Mouse (Mus musculus) gastrocnemius, postnatal 10 days (tissue): ENCODE measurements at regions not wholly inside any gene's neighbourhood (a gene's known extent, or its start where the extent isn't known, plus 50 kb on each side); places are given as distances from the start of the nearest gene placed in this dataset.
"Not testable (repeated sequence)": the region's sequence is repeated elsewhere in the genome, so short reads cannot be mapped to it uniquely, and the experiment has no call there.

ENCODE experiments used
- DNase-seq: peaks from one replicate; pipeline ENCODE4 v3.0.0; 2021; ENCODE audit warnings: mixed read lengths

DNA sequence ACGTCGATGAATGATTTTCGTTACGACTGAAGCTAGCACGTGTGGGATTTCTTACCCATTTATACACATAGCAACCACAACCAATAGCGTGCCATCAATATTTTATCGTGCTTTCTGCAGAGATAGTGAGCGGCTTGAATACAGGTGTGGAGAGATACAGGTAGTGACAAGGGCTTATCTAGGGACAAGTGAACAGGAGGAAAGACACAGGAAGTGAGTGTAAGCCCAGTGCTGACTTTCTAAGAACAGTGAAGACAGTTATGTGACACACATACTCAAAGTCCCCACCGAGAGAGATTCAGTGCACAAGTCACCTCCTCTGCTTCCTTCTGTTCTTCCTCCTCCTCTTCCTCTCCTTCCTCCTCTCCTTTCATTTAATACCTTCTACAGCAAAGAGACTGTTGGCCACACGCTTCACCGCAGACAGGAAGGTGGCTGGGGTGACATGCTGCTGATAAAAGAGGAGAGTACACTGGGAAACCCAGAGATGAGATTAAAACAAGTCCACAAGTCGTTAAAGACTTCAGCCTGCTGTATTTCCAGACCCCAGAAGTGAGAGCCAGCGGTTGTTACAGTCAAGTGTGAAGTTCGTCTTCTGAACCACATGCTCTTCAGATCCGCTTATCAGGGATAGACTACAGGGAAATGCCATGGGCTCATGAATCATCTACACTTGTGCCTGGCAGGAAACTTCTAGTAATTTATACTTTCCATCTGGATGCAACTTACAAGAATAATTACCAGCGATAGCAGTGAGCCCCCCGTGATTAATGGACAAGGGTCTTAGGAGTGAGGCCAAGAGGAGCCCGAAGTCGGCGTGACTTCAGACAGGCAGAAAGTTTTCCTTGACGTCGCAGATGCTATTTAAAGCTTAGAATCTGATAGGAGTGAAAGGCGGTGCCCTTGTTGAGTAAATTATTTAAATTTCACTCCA, 180.5 kb downstream of the Gxylt1 start:
- no peak for DNase-seq

DNA sequence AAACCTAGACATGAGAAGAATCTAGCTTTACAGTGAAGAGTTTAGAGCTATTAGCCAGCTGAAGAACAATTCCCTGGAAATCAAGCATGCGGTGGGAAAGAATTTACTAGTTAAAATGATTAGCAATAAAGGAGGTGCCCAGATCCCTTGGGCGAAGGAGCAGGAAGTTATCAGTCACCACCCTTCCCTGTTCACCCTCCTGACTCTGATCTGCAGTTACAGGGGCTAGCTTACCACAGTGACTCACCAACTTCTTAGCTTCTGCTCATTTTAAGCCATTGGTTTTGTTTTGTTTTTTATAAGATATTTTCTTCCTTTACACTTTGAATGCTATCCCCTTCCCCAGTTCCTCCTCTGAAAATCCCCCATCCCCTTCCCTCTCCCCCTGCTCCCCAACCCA, 183.6 kb downstream of the Gxylt1 start:
- no peak for DNase-seq

DNA sequence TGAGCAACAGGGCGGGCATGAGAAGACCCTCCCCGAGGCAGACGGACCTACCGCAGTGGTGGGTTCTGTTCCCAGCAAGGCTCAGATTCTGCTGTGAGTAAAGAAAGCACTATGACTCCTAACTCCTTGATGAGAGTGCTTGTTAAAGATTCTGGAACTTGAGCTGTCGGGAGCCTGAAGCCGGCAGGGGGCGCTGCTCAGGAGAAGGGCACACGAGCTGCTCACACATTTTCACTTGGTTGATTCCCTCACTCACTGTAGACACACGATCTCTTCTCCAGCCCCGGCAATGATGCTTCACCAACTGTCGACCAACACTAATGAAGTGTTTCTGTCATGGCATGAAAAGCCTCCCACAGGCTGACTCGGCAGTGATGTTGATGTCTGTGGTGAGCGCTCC, 185.6 kb downstream of the Gxylt1 start:
- peak; percentile 78 for DNase-seq

DNA sequence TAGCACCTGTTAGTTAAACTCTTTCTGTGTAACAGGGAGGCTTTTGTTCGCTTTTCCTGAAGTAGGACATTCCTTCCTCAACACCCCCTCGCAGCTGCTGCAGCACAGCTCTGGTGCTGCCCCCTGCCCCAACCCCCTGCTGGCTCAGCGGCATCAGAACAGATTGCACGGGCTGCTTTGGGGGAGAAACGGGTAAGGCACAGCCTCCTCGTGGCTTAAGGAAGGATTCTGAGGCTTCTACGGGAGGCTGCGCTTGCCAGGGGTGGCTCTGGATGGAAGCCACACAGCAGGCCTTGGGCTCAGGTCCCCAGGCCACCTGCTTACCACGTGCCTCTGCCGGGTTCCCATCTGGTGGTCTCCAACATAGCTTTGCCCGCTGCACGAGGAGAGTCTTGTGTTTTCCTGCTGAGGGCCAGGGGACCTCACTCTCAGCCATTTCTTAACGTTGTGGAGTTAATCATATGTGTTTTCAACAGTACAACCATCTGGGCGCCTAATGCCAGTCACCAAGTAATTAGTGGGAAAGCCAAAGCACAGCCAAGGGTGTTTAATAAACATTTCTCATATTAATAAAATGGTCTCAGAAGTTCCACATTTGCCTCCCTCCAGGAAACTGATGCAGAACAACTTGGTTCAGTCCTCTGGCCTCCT, 189.9 kb downstream of the Gxylt1 start:
- peak; percentile 9 for DNase-seq

DNA sequence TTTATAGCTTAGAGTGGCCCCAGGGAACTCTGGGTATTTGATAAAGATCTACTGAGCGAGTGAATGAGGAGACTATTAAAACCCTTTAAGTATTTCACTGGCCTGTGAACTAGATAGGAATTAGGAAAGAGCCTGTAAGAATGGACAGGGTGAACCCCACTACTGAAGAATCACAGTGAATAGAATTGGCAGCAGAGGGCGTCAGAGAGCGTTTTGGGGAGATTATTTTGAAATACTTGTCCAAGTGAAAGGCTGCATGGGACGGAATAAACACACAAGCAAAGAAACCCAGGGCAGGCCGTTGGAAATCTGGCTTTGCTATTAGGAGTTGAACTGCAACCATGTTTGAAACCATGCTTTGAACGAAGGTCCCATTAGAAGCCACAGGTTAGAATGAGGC, 200.9 kb downstream of the Gxylt1 start:
- no peak for DNase-seq

DNA sequence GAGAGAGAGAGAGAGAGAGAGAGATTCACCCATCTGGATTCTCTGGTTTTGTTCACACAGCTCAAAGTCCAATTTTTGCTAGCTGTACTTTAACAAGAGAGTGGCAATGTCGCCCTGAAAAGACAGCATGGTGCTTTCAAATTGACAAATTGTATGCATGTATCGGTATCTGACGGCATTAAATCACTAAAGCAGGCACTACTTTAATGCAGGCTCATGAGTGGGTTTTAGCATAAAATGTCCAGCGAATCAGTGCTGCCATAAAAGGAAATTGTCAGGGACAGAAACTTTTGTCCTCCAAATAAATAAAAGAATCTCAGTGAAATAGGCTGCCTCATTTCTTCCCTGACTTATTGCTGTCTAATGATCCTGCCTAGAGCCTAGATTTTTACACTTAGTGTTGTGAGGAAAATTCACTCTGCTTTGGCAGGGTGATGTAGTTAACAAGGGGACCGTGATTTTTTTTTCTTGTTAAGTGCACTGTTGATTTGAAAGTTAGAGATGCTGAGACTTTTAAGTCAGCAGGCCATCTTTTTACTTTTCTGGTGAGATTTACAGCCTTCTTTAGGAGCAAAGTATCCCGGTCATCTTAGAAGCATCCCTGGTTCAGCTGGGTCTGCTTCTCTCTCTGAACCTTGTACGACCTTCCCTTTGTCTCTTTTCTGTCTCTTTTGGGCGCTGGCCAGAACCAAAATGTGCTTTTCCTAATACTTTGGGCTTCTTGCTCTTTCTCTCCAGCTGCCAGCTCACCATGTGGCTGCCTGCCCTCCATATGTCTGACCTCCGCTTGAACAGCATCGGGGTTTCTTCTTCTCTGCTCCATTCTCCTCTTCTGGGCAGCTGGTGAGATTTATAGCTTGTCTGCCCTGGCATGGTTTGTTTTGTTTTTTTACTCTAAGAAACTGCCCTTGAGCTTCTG, 212.5 kb downstream of the Gxylt1 start:
- DNase-seq = peak; percentile 12

DNA sequence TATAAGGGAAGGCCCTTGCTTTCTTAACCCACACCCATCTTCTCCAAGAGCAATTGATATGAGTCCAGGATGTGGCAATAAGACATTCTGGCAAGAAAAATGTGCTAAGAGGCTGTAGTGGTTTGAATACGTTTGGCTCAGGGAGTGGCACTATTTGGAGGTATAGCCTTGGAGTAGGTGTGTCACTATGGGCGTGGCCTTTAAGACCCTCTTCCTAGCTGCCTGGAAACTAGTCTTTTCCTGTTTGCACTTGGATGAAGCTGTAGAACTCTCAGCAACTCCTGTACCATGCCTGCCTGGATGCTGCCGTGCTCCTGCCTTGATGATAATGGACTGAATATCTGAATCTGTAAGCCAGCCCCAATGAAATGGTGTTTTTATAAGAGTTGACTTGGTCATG, 221.5 kb downstream of the Gxylt1 start:
- no peak for DNase-seq

DNA sequence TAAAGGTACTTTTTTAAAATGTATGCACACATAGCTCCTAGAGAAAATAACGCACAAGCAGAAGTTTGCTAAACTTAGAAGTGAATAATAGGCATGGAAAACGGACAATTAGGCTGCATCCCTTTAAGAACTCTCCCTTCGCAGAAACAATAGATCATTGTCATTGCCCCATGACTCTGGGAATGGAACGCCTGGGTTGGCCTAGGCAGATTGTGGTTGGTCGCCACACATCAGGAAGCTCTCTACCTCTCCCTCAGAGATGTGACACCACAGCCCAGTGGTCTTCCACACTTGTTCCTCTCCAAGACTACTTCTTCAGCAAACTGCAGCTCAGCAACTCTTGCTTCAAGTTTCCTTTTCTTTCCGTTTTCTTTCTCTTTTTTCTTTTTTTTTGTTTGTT, 247.8 kb downstream of the Gxylt1 start:
- no peak for DNase-seq

DNA sequence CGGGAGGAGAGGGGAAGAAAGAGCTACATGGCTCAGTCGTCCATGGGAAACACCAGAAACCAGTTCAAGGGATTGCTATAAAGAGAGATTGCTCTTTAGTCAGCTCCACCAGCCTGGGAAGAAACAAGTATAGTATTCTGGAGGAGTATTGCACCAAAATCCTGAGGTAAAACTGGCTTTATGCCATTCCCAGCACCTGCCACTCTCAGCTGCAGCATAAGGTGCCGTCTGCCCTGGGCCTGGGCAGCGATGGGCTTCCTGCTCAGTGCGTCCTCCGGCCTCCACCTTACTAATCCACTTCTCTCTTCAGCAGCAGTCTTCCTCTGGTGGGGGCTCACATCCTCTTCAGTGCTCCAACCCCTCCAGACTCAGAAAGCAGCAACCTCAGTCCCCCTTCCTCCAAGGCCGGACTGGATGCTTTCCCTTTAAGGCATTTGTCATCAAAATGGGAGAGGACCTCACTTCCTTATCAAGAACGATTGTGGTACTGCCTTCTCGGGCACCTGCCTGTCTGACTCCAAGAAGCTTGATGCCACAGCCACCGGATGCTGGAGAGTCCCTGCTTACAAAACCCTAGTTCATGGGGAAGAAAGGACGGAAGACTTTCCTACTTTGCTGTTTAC, 248.4 kb downstream of the Gxylt1 start:
- no peak for DNase-seq

DNA sequence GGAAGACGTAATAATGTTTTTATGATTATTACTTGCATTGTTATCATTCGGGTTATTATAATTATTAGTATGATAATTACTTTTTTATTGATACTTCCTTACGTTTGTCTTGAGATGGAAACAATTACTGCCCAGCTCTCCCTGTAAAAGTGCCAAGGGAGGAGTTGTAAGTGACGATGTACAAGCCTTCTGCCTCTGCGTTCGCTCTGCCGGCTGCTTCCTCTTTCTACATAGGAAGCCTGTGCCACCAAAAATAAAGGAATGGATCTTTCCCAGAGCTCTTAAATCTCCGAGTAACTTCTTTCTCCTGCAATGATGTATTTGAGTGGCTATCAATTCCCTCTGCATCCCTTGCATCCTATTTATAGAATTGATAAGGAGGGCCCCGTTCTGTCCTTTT, 249.2 kb downstream of the Gxylt1 start:
- DNase-seq = no peak

DNA sequence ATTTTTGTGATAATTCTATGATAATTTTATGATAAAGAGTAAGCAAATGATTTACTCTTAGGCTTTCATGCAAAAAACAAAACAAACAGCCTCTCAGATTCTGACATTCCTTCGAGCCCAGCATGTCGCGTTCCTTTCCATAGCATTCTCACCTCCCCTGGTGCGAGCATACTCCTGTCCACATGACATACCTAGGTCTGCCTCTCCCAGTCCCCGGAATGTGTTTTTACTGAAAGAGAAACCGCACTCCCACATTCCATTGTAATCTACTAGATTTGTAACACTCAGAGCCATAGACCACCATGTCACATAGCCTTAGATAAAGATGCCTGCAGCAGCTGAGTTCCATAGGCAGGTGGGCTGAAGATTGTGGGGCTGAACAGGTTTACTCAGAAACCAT, 250.8 kb downstream of the Gxylt1 start:
- no peak for DNase-seq

DNA sequence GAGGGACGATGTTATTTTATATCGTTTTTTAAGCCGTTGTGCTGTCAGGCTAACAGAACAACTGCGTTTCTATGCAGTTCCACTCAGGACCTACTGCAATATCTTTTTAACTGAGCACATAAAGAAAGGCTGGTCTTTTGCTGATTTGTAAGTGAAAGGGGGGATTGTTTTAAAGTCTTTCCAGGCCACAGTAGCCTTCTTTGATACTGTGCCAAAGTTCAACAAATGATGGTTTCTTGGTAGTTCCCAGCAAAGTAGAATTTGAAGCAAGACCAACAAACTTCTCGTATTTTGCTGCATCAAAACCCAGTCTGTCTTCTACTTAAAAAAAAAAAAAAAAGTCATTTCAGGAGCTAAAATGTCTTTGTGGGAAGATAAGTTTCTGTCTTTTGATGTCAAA, 263.8 kb downstream of the Gxylt1 start:
- no peak for DNase-seq

DNA sequence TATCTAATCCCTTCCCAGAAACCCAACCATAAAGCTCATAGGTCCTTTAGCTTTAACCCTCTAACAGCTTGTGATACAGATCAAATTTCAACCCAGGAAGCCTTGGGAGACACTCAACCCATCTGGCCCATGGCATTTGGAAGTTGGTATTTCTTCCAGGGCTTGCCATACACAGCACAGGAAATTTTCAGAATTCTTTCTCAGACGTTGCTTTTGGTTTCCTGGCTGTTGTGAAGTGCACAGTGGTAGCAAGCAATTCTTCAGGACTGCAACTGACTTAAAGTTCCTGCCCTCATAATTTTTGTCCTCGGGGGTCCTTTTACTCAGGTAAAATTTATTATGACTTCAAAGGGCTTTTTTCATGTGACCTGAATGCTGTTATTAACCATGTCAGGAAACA, 264.4 kb downstream of the Gxylt1 start:
- no peak for DNase-seq

DNA sequence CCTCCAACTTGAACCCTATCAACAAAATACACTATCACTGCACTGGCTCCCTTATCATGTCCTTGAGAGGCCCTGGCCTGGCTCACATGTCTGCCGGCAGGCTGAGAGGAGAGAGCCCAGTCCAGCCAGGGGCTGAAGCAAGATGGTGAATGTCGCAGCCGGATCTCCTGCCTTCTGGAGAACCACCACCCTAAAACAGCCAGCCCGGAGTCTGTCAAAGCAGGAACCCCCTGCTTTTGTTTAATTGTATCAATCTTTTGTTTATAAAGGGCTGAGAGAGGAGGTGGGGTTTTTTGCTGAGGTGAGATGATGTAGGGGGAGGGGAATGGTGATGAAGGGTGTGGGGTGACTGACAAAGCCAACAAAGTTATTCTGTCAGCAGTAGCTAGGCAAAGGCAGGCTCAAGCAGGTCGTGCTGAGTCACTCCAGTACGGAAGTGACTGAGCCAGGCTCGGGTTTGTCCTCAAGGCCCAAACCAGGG, 269.2 kb downstream of the Gxylt1 start:
- no peak for DNase-seq

DNA sequence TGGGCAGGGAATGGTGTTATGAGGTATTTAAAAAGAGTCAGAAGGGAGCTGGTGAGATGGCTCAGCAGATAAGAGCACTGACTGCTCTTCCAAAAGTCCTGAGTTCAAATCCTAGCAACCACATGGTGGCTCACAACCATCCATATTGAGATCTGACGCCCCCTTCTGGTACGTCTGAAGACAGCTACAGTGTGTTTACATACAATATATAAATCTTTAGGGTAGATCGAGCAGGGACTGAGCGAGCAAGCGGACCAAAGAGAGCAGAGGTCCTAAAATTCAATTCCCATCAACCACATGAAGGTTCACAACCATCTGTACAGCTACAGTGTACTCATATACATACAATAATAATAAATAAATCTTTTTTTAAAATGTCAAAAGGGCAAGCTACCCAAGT, 269.8 kb downstream of the Gxylt1 start:
- DNase-seq = not testable (repeated sequence)

DNA sequence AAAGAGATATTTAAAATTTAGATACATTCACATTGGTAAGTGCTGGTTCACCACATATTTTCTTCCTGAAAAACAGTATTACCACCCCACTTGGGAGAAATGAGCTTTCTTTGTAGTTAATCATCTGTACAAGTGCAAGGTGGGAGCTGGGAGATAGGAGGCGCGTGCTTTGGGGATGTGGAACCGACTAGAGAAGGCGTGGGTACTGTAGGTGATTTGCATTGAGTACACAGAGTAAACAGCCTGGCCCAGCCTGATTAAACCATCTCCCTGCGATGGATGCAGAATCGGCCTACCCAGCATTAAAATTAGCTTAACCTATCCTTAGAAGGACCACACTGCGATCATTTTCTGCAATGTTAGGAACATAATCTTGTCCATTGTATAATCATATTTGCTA, 270.4 kb downstream of the Gxylt1 start:
- DNase-seq = no peak

DNA sequence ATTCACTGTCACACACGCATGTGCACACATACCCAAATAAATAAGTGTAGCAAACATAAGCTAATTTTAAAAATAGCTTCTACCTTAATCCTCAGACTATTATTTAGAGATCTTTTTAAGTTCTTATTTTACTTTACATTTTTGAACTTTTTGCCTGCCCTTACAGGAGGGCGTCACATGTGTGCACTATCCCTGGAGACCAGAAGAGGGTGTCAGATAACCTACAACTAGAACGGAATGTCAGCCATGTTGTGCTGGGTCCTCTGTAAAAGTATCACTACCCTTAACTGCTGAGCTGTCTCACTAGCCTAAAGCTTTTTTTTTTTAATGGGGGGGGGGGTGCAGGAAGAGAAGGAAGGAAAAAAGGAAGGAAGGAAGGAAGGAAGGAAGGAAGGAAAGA, 271.7 kb downstream of the Gxylt1 start:
- DNase-seq = no peak

DNA sequence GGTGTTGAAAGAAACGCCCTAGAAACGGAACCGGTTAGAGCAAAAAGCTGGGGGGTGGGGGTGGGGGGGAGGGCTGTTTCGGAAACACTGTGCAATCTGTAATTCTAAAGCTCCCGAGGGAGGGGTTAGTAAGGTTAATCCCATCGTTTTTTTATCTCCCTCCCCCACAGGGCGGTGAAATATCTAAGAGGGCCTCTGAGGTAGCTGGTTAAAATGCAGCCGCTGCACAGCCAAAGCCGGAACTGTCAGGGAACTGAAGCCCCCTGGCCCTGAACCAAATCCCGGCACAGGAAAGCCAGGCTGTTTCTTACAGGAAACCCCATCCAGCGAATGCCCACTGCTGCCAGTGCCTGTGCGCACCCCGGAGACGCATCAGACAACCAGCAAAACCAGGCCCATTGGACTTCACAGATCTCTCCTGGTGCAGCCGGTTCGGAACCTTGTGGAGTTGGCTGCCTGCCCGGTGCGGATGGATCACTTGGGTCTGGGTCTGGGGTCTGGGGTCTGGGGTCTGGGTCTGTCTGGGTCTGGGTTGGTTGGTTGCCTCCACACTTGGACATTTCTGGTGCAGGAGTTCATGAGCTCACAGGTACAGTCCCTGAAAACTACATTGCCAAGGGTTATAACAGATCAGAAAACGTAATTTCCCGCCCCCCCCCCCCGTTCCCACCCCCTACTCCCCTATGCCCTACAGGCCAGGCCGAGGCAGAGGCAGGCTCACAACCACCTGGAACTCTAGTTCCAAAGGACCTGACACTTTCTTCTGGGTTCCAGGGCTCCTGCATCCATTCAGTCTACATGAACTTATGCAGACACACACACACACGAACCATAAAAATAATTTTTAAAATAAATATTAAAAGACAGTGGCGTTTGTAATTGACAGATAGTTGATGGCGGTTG, 272.7 kb downstream of the Gxylt1 start:
- DNase-seq = peak; percentile 34

DNA sequence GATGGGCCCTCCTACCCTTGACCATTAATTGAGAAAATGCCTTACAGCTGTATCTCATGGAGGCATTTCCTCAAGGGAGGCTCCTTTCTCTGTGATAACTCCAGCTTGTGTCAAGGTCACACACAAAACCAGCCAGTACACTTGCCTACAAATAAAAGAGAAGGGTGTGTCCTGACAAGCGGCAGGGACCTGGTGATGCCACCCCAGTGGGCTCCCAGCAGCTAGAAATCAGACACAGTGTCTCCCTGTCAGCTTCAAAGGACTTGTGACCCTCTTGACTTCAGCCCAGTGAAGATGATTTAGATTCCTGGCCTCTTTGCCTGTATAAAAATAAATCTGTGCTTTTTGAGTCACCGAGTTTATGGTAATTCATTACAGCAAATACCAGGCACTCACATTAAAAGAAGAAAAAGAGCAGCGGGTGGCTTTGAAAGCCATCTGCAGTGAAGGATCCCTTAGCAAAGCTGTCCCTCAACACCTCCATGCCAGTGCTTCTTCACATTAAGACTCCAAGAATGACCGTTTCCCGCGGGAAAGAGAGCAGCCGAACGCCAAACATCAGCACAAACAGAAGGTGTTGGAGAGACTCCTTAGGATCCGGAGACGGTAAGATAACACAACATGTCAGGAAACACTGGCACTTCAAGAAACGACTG, 273.5 kb downstream of the Gxylt1 start:
- no peak for DNase-seq

DNA sequence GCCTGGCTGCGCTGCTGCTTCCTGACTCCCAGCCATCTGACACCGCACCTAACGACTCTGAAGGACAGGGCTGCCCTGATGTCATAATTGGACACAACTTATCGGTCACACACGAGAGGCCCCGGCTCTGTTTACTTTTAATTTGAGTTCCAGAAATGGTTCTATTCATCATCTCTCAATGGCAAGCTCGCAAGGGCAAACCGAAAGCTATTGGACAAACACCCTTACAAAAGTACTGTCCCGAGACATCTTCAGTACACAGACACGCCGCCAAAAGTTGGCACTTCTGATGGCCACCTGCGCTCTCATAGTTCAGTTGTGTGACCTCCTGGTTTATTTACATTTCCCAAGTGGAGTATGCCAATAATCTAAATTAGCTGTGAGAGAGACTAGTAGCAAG, 274.9 kb downstream of the Gxylt1 start:
- no peak for DNase-seq

DNA sequence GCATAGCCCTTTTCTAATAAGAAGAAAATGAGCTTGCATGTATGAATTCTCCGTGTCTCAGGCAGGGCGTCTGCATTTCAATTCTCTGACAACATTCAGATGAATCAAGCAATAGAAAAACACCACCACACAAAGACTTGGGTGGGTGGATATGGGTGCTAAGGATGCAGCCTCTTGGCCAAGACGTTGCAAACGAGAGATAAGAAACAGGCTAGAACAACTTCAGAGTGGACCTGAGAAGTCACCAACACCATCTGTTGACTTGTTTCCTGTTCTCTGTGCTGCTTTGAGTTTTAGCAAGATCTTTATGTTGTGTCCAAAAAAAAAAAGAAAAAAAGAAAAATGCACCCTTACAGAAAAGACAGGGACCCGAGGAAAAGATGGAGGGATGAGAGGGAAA, 277.0 kb downstream of the Gxylt1 start:
- no peak for DNase-seq
